Mouse (Mus musculus): ENCODE data around the gene Spaca4. TPM values are rescaled to one million over a fixed set of nuclear protein-coding genes. Genes with fewer than 3 reads are reported as not detected.

Spaca4 gene
- 0.35 TPM for polyA plus RNA-seq (2014; fragmentation: Illumina TruSeq; extraction: RNeasy Lipid Tissue Mini Kit (QIAGEN cat#74804); ENCODE audit: low read depth, low replicate concordance)

GRCm38 (mm10) chr7:45725713-45726112 lies at the start of gene Spaca4:
TSS of gene Spaca4 (minus strand) at chr7:45725813.

GRCm38 (mm10) chr7:45720413-45721233 lies 5.0 kb downstream of the Spaca4 start, which contains the start of gene Fam83e:
TSS of gene Fam83e (plus strand) at chr7:45721212.

GRCm38 (mm10) chr7:45717918-45718297 lies 7.7 kb downstream of the Spaca4 start, which contains the start of gene Sphk2:
TSS of gene Sphk2 (minus strand) at chr7:45718002.

GRCm38 (mm10) chr7:45715090-45715708 lies 10.4 kb downstream of the Spaca4 start, which contains the start of gene Rpl18:
TSS of gene Rpl18 (plus strand) at chr7:45715457.

GRCm38 (mm10) chr7:45704730-45705442 lies 20.7 kb downstream of the Spaca4 start, which contains the start of gene Dbp:
TSS of gene Dbp (plus strand) at chr7:45705088.

GRCm38 (mm10) chr7:45699523-45700141 lies 26.0 kb downstream of the Spaca4 start, which contains the start of gene Car11:
TSS of gene Car11 (plus strand) at chr7:45699843.

GRCm38 (mm10) chr7:45693921-45694591 lies 31.6 kb downstream of the Spaca4 start, which contains the start of gene Sec1:
TSS of gene Sec1 (minus strand) at chr7:45694402.

GRCm38 (mm10) chr7:45683396-45684050 lies 42.1 kb downstream of the Spaca4 start, which contains the start of gene Ntn5:
TSS of gene Ntn5 (plus strand) at chr7:45684022.

Other genes with a start within 250 kb of the Spaca4 start
- gene Tulp2, start 243.9 kb downstream of the Spaca4 start, polyA plus RNA-seq (2014; fragmentation: Illumina TruSeq; extraction: RNeasy Lipid Tissue Mini Kit (QIAGEN cat#74804); ENCODE audit: low read depth, low replicate concordance), result 121 TPM
- gene Gm45808, start 239.0 kb downstream of the Spaca4 start, polyA plus RNA-seq (2014; fragmentation: Illumina TruSeq; extraction: RNeasy Lipid Tissue Mini Kit (QIAGEN cat#74804); ENCODE audit: low read depth, low replicate concordance), result not detected
- gene Dhdh, start 237.0 kb downstream of the Spaca4 start, polyA plus RNA-seq (2014; fragmentation: Illumina TruSeq; extraction: RNeasy Lipid Tissue Mini Kit (QIAGEN cat#74804); ENCODE audit: low read depth, low replicate concordance), result 6.7 TPM
- gene Nucb1, start 215.4 kb downstream of the Spaca4 start, polyA plus RNA-seq (2014; fragmentation: Illumina TruSeq; extraction: RNeasy Lipid Tissue Mini Kit (QIAGEN cat#74804); ENCODE audit: low read depth, low replicate concordance), result 18.8 TPM
- 0.73 TPM for gene Ppp1r15a, start 199.5 kb downstream of the Spaca4 start, polyA plus RNA-seq (2014; fragmentation: Illumina TruSeq; extraction: RNeasy Lipid Tissue Mini Kit (QIAGEN cat#74804); ENCODE audit: low read depth, low replicate concordance)
- gene Plekha4, start 199.5 kb downstream of the Spaca4 start, polyA plus RNA-seq (2014; fragmentation: Illumina TruSeq; extraction: RNeasy Lipid Tissue Mini Kit (QIAGEN cat#74804); ENCODE audit: low read depth, low replicate concordance), result 2.1 TPM
- gene Hsd17b14, start 170.9 kb downstream of the Spaca4 start, polyA plus RNA-seq (2014; fragmentation: Illumina TruSeq; extraction: RNeasy Lipid Tissue Mini Kit (QIAGEN cat#74804); ENCODE audit: low read depth, low replicate concordance), result not detected
- 4.4 TPM for gene Bcat2, start 155.7 kb downstream of the Spaca4 start, polyA plus RNA-seq (2014; fragmentation: Illumina TruSeq; extraction: RNeasy Lipid Tissue Mini Kit (QIAGEN cat#74804); ENCODE audit: low read depth, low replicate concordance)
- not detected for gene Fgf21, start 110.3 kb downstream of the Spaca4 start, polyA plus RNA-seq (2014; fragmentation: Illumina TruSeq; extraction: RNeasy Lipid Tissue Mini Kit (QIAGEN cat#74804); ENCODE audit: low read depth, low replicate concordance)
- not detected for gene Fut1, start 108.5 kb downstream of the Spaca4 start, polyA plus RNA-seq (2014; fragmentation: Illumina TruSeq; extraction: RNeasy Lipid Tissue Mini Kit (QIAGEN cat#74804); ENCODE audit: low read depth, low replicate concordance)
- gene Izumo1, start 104.0 kb downstream of the Spaca4 start, polyA plus RNA-seq (2014; fragmentation: Illumina TruSeq; extraction: RNeasy Lipid Tissue Mini Kit (QIAGEN cat#74804); ENCODE audit: low read depth, low replicate concordance), result 55.9 TPM
- gene Rasip1, start 98.3 kb downstream of the Spaca4 start, polyA plus RNA-seq (2014; fragmentation: Illumina TruSeq; extraction: RNeasy Lipid Tissue Mini Kit (QIAGEN cat#74804); ENCODE audit: low read depth, low replicate concordance), result not detected
- gene Mamstr, start 85.8 kb downstream of the Spaca4 start, polyA plus RNA-seq (2014; fragmentation: Illumina TruSeq; extraction: RNeasy Lipid Tissue Mini Kit (QIAGEN cat#74804); ENCODE audit: low read depth, low replicate concordance), result 0.11 TPM
- gene Fut2, start 59.4 kb downstream of the Spaca4 start, polyA plus RNA-seq (2014; fragmentation: Illumina TruSeq; extraction: RNeasy Lipid Tissue Mini Kit (QIAGEN cat#74804); ENCODE audit: low read depth, low replicate concordance), result 0.17 TPM
- gene Ntn5, start 41.8 kb downstream of the Spaca4 start, polyA plus RNA-seq (2014; fragmentation: Illumina TruSeq; extraction: RNeasy Lipid Tissue Mini Kit (QIAGEN cat#74804); ENCODE audit: low read depth, low replicate concordance), result not detected
- 1.2 TPM for gene Sec1, start 31.4 kb downstream of the Spaca4 start, polyA plus RNA-seq (2014; fragmentation: Illumina TruSeq; extraction: RNeasy Lipid Tissue Mini Kit (QIAGEN cat#74804); ENCODE audit: low read depth, low replicate concordance)
- not detected for gene Car11, start 26.0 kb downstream of the Spaca4 start, polyA plus RNA-seq (2014; fragmentation: Illumina TruSeq; extraction: RNeasy Lipid Tissue Mini Kit (QIAGEN cat#74804); ENCODE audit: low read depth, low replicate concordance)
- gene Dbp, start 20.7 kb downstream of the Spaca4 start, polyA plus RNA-seq (2014; fragmentation: Illumina TruSeq; extraction: RNeasy Lipid Tissue Mini Kit (QIAGEN cat#74804); ENCODE audit: low read depth, low replicate concordance), result 2.3 TPM
- 0.69 TPM for gene Rpl18, start 10.4 kb downstream of the Spaca4 start, polyA plus RNA-seq (2014; fragmentation: Illumina TruSeq; extraction: RNeasy Lipid Tissue Mini Kit (QIAGEN cat#74804); ENCODE audit: low read depth, low replicate concordance)
- 0.57 TPM for gene Sphk2, start 7.8 kb downstream of the Spaca4 start, polyA plus RNA-seq (2014; fragmentation: Illumina TruSeq; extraction: RNeasy Lipid Tissue Mini Kit (QIAGEN cat#74804); ENCODE audit: low read depth, low replicate concordance)
- 23.8 TPM for gene Fam83e, start 4.6 kb downstream of the Spaca4 start, polyA plus RNA-seq (2014; fragmentation: Illumina TruSeq; extraction: RNeasy Lipid Tissue Mini Kit (QIAGEN cat#74804); ENCODE audit: low read depth, low replicate concordance)
- gene Lmtk3, start 57.9 kb upstream of the Spaca4 start, polyA plus RNA-seq (2014; fragmentation: Illumina TruSeq; extraction: RNeasy Lipid Tissue Mini Kit (QIAGEN cat#74804); ENCODE audit: low read depth, low replicate concordance), result not detected
- gene Sult2b1, start 58.9 kb upstream of the Spaca4 start, polyA plus RNA-seq (2014; fragmentation: Illumina TruSeq; extraction: RNeasy Lipid Tissue Mini Kit (QIAGEN cat#74804); ENCODE audit: low read depth, low replicate concordance), result 2.8 TPM
- 69.6 TPM for gene Cyth2, start 88.8 kb upstream of the Spaca4 start, polyA plus RNA-seq (2014; fragmentation: Illumina TruSeq; extraction: RNeasy Lipid Tissue Mini Kit (QIAGEN cat#74804); ENCODE audit: low read depth, low replicate concordance)
- gene Kcnj14, start 99.0 kb upstream of the Spaca4 start, polyA plus RNA-seq (2014; fragmentation: Illumina TruSeq; extraction: RNeasy Lipid Tissue Mini Kit (QIAGEN cat#74804); ENCODE audit: low read depth, low replicate concordance), result not detected
- gene Grwd1, start 105.1 kb upstream of the Spaca4 start, polyA plus RNA-seq (2014; fragmentation: Illumina TruSeq; extraction: RNeasy Lipid Tissue Mini Kit (QIAGEN cat#74804); ENCODE audit: low read depth, low replicate concordance), result 1.2 TPM
- gene Kdelr1, start 147.0 kb upstream of the Spaca4 start, polyA plus RNA-seq (2014; fragmentation: Illumina TruSeq; extraction: RNeasy Lipid Tissue Mini Kit (QIAGEN cat#74804); ENCODE audit: low read depth, low replicate concordance), result 20.4 TPM
- gene Grin2d, start 152.6 kb upstream of the Spaca4 start, polyA plus RNA-seq (2014; fragmentation: Illumina TruSeq; extraction: RNeasy Lipid Tissue Mini Kit (QIAGEN cat#74804); ENCODE audit: low read depth, low replicate concordance), result 0.99 TPM
- 46.7 TPM for gene Syngr4, start 170.9 kb upstream of the Spaca4 start, polyA plus RNA-seq (2014; fragmentation: Illumina TruSeq; extraction: RNeasy Lipid Tissue Mini Kit (QIAGEN cat#74804); ENCODE audit: low read depth, low replicate concordance)
- 0.35 TPM for gene Tmem143, start 171.1 kb upstream of the Spaca4 start, polyA plus RNA-seq (2014; fragmentation: Illumina TruSeq; extraction: RNeasy Lipid Tissue Mini Kit (QIAGEN cat#74804); ENCODE audit: low read depth, low replicate concordance)
- 1.3 TPM for gene Emp3, start 195.6 kb upstream of the Spaca4 start, polyA plus RNA-seq (2014; fragmentation: Illumina TruSeq; extraction: RNeasy Lipid Tissue Mini Kit (QIAGEN cat#74804); ENCODE audit: low read depth, low replicate concordance)
- 2.9 TPM for gene Ccdc114, start 198.3 kb upstream of the Spaca4 start, polyA plus RNA-seq (2014; fragmentation: Illumina TruSeq; extraction: RNeasy Lipid Tissue Mini Kit (QIAGEN cat#74804); ENCODE audit: low read depth, low replicate concordance)

Data from testis, adult 10 weeks (tissue).